Mouse (Mus musculus) heart, postnatal 10 days (tissue): Measurements from ENCODE around the gene Urb2. TPM values are rescaled to one million over a fixed set of nuclear protein-coding genes. Genes with fewer than 3 reads are reported as not detected.
A peak's percentile ranks its signal among the peaks of the same experiment; 100 is the strongest.

Experiments
- DNase-seq, 2 experiments: peaks; one replicate each; pipeline ENCODE4 v3.0.0; 2021
- intact Hi-C: fragments of 180-260 bp; cut with DNase I; formaldehyde crosslinking; loops from one replicate; pipeline ENCODE4 v1.15.1; 2025
- microRNA-seq, 2 experiments: library from miRNA; unstranded; fragments of <30 nt; microRNA quantifications; one replicate each; pipeline ENCODE4 v1.2.0; 2022
- total RNA-seq, 2 experiments: library from RNA; stranded (reverse); gene quantifications; 2 replicates each; pipeline ENCODE4 v1.2.3; 2021

Gene Urb2
- total RNA-seq, 2 experiments from 2014 or later = 7.0 to 8.6 TPM

- intact Hi-C loops = no loop called here
- DNase-seq = peak; percentile 52 to 57
Measured at GRCm38 (mm10) chr8:124070363-124071324, 49.3 kb downstream of the Urb2 start.

GRCm38 (mm10) chr8:124075977-124076376 is 54.7 kb downstream of the Urb2 start:
- no peak for DNase-seq
- intact Hi-C loops = no loop called here

GRCm38 (mm10) chr8:124076416-124076815 is 55.1 kb downstream of the Urb2 start:
- intact Hi-C loops = no loop called here
- DNase-seq = peak in 1 of 2 experiments; percentile 23

- DNase-seq = no peak
- intact Hi-C loops = no loop called here
Measured at GRCm38 (mm10) chr8:124077377-124077776, 56.1 kb downstream of the Urb2 start.

GRCm38 (mm10) chr8:124077998-124078397 is 56.7 kb downstream of the Urb2 start:
- intact Hi-C loops = no loop called here
- no peak for DNase-seq

GRCm38 (mm10) chr8:124078969-124079368 is 57.7 kb downstream of the Urb2 start:
- no peak for DNase-seq
- intact Hi-C loops = no loop called here

GRCm38 (mm10) chr8:124080467-124081326 is 59.4 kb downstream of the Urb2 start:
- DNase-seq = peak; percentile 34 to 41
- intact Hi-C loops = no loop called here

GRCm38 (mm10) chr8:124082616-124083015 is 61.3 kb downstream of the Urb2 start:
- no peak for DNase-seq
- intact Hi-C loops = no loop called here

GRCm38 (mm10) chr8:124083611-124084010 is 62.3 kb downstream of the Urb2 start:
- intact Hi-C loops = no loop called here
- no peak for DNase-seq

GRCm38 (mm10) chr8:124085668-124086067 is 64.4 kb downstream of the Urb2 start:
- intact Hi-C loops = no loop called here
- DNase-seq = no peak

GRCm38 (mm10) chr8:124088092-124088613 is 66.8 kb downstream of the Urb2 start:
- intact Hi-C loops = no loop called here
- no peak for DNase-seq

GRCm38 (mm10) chr8:124089016-124089415 is 67.7 kb downstream of the Urb2 start:
- no peak for DNase-seq
- intact Hi-C loops = no loop called here

GRCm38 (mm10) chr8:124090473-124090872 is 69.2 kb downstream of the Urb2 start:
- no peak for DNase-seq

More at GRCm38 (mm10) chr8:124090473-124090872, 69.2 kb downstream of the Urb2 start:
- intact Hi-C loops = no loop called here

Small RNAs within 50 kb of the gene (microRNA-seq; reads per million reads assigned to microRNA genes)
- 0 to 0.24 reads per million in 2 experiments for gene Mir1967

Other genes starting within 250 kb of the Urb2 start
- 1 to 10 TPM; 8.0 to 9.5 TPM for gene Rab4a, start 215.5 kb upstream of the Urb2 start, total RNA-seq
- gene Ccsap, start 161.3 kb upstream of the Urb2 start, total RNA-seq = 1 to 10 TPM; 3.1 to 3.2 TPM
- 100 to 1,000 TPM; 224 to 226 TPM for gene Acta1, start 126.8 kb upstream of the Urb2 start, total RNA-seq
- 10 to 100 TPM; 14.5 to 14.6 TPM for gene Nup133, start 72.2 kb upstream of the Urb2 start, total RNA-seq
- 10 to 100 TPM; 39.6 to 45.6 TPM for gene Abcb10, start 38.4 kb upstream of the Urb2 start, total RNA-seq
- 10 to 100 TPM; 22.0 to 24.9 TPM for gene Taf5l, start 111 bp upstream of the Urb2 start, total RNA-seq
- 10 to 100 TPM; 45.6 to 51.4 TPM for gene Galnt2, start 209.9 kb downstream of the Urb2 start, total RNA-seq